Mouse (Mus musculus): Measurements from ENCODE around the gene Astn2.

- TF ChIP-seq GATA1 (IDR thresholded peaks at IDR 0.05; ENCODE audit: borderline replicate concordance, low read length) (no peak), FLI1 (IDR thresholded peaks at IDR 0.05; ENCODE audit: low read length) (no peak)
Observed at GRCm38 (mm10) chr4:65764275-65764674, 640.1 kb downstream of the Astn2 start.
